ENCODE assay signal across 7 mouse cellular contexts in genomic region chr2:18698663-18699385, GRCm38 (mm10). TPM values are rescaled to one million over a fixed set of nuclear protein-coding genes. Genes with fewer than 3 reads are reported as not detected.
DNase-seq lines count a peak whose midpoint lies in the region; ATAC-seq and TF ChIP-seq lines count a peak whose summit lies in the region.

No protein-coding gene starts in this region.

- H3K9ac ChIP-seq in lung, embryonic 14.5 days: no peak overlapping the region
- H3K9ac ChIP-seq in forebrain, embryonic 14.5 days (ENCODE audit: low read length): no peak overlapping the region
- no peak overlapping the region for H3K9ac ChIP-seq in kidney, embryonic 16.5 days (replicated peaks; ENCODE audit: low read length)
- H3K9ac ChIP-seq in midbrain, embryonic 13.5 days (replicated peaks): no peak overlapping the region

- no peak for TF ChIP-seq CTCF in lung, embryonic 14.5 days (IDR thresholded peaks at IDR 0.05; ENCODE audit: low read depth)
- no peak for TF ChIP-seq CTCF in brain, embryonic 14.5 days (IDR thresholded peaks at IDR 0.05; ENCODE audit: borderline replicate concordance, extremely low read depth, insufficient read depth, insufficient read length)

- intact Hi-C loops in gastrocnemius, postnatal 14 days (cut with DNase I; ENCODE audit: low total_unique reads): no loop called here

- H3K9me3 ChIP-seq in lung, embryonic 14.5 days (ENCODE audit: low read depth, low read length): no peaks in the 10 kb centered on the region
- H3K9me3 ChIP-seq in forebrain, embryonic 14.5 days (replicated peaks; ENCODE audit: control insufficient read depth, low read length): no peaks in the 10 kb centered on the region
- H3K9me3 ChIP-seq in kidney, embryonic 16.5 days (ENCODE audit: low read length): no peaks in the 10 kb centered on the region
- H3K9me3 ChIP-seq in midbrain, embryonic 13.5 days: no peaks in the 10 kb centered on the region

- under 1% methylated on average over 56 of the region's 56 CpGs for WGBS in lung, embryonic 14.5 days
- under 1% methylated on average over 56 of the region's 56 CpGs for WGBS in forebrain, embryonic 14.5 days
- under 1% methylated on average over 56 of the region's 56 CpGs for WGBS in kidney, embryonic 16.5 days
- under 1% methylated on average over 56 of the region's 56 CpGs for WGBS in midbrain, embryonic 13.5 days

- no peak for TF ChIP-seq POLR2A in brain, embryonic 14.5 days (IDR thresholded peaks at IDR 0.05; ENCODE audit: borderline replicate concordance, extremely low read depth, insufficient read depth, insufficient read length, poor library complexity, severe bottlenecking)

- DNase-seq in lung, embryonic 14.5 days: peak; percentile 49
- DNase-seq in lung, postnatal 25 days (ENCODE audit: low spot score): no peak
- DNase-seq in brain, embryonic 14.5 days (ENCODE audit: low read depth): peak; percentile 67
- no peak for DNase-seq in forebrain, embryonic 14.5 days (ENCODE audit: low spot score)
- DNase-seq in gastrocnemius, postnatal 14 days: no peak

- H3K36me3 ChIP-seq in lung, embryonic 14.5 days (ENCODE audit: insufficient read depth): no peaks in the 10 kb centered on the region
- no peaks in the 10 kb centered on the region for H3K36me3 ChIP-seq in forebrain, embryonic 14.5 days (ENCODE audit: control insufficient read depth, insufficient read depth, low read length)
- no peaks in the 10 kb centered on the region for H3K36me3 ChIP-seq in kidney, embryonic 16.5 days (ENCODE audit: insufficient read depth, low read length)
- H3K36me3 ChIP-seq in midbrain, embryonic 13.5 days: no peaks in the 10 kb centered on the region

- peak overlapping the region; percentile 19 for H3K4me2 ChIP-seq in lung, embryonic 14.5 days
- H3K4me2 ChIP-seq in forebrain, embryonic 14.5 days (ENCODE audit: low read length): peak overlapping the region; percentile 16; the same call in 1 of the 2 replicates
- peak overlapping the region; percentile 21 for H3K4me2 ChIP-seq in kidney, embryonic 16.5 days (replicated peaks; ENCODE audit: low read depth, low read length)
- peak overlapping the region; percentile 17; the same call in 1 of the 2 replicates for H3K4me2 ChIP-seq in midbrain, embryonic 13.5 days (replicated peaks)

- H3K27me3 ChIP-seq in lung, embryonic 14.5 days (ENCODE audit: insufficient read depth, low read length): peaks cover 74% of the 10 kb centered on the region
- peaks cover 60% of the 10 kb centered on the region for H3K27me3 ChIP-seq in forebrain, embryonic 14.5 days (replicated peaks; ENCODE audit: control insufficient read depth, insufficient read depth, low read length)
- peaks cover 62% of the 10 kb centered on the region for H3K27me3 ChIP-seq in kidney, embryonic 16.5 days (ENCODE audit: insufficient read depth, low read length)
- peaks cover 79% of the 10 kb centered on the region for H3K27me3 ChIP-seq in midbrain, embryonic 13.5 days

- H3K4me1 ChIP-seq in lung, embryonic 14.5 days (ENCODE audit: insufficient read depth): no peaks in the 10 kb centered on the region
- H3K4me1 ChIP-seq in forebrain, embryonic 14.5 days (ENCODE audit: control insufficient read depth, insufficient read depth, low read length): peaks cover 6% of the 10 kb centered on the region
- peaks cover 10% of the 10 kb centered on the region; the same call in 1 of the 2 replicates for H3K4me1 ChIP-seq in kidney, embryonic 16.5 days (ENCODE audit: insufficient read depth, low read length)
- peaks cover 23% of the 10 kb centered on the region for H3K4me1 ChIP-seq in midbrain, embryonic 13.5 days (replicated peaks)

- peak; percentile 25; the same call in 1 of the 2 replicates for ATAC-seq in lung, embryonic 14.5 days (ENCODE audit: insufficient read depth)
- 0 out of 2 replicates have a peak, but pooled peaks have one; percentile 6 for ATAC-seq in forebrain, embryonic 14.5 days
- no peak for ATAC-seq in kidney, embryonic 16.5 days (ENCODE audit: low FRiP score, low TSS enrichment)
- peak; percentile 49 for ATAC-seq in midbrain, embryonic 13.5 days

- H3K27ac ChIP-seq in lung, embryonic 14.5 days (ENCODE audit: low read depth): no peak overlapping the region
- no peak overlapping the region for H3K27ac ChIP-seq in forebrain, embryonic 14.5 days (ENCODE audit: low read depth, low read length)
- no peak overlapping the region for H3K27ac ChIP-seq in kidney, embryonic 16.5 days (ENCODE audit: low read length)
- H3K27ac ChIP-seq in midbrain, embryonic 13.5 days: no peak overlapping the region

- H3K4me3 ChIP-seq in lung, embryonic 14.5 days (ENCODE audit: low read depth, low read length): peak overlapping the region; percentile 6; the same call in 1 of the 2 replicates
- peak overlapping the region; percentile 16; the same call in 1 of the 2 replicates for H3K4me3 ChIP-seq in forebrain, embryonic 14.5 days (ENCODE audit: low read depth, low read length)
- peak overlapping the region; percentile 18 for H3K4me3 ChIP-seq in kidney, embryonic 16.5 days (ENCODE audit: low read length)
- peak overlapping the region; percentile 19; the same call in 1 of the 2 replicates for H3K4me3 ChIP-seq in midbrain, embryonic 13.5 days (replicated peaks)

RNA-seq across cellular contexts. Expression of gene Spag6, which starts 5.0 kb away (rescaled TPM):
- 0.14 and 0.22 TPM in 2 replicates for polyA plus RNA-seq in lung, embryonic 14.5 days (2014; fragmentation: Nextera tagmentation; extraction: Ambion mirVana)
- polyA plus RNA-seq in brain, embryonic 14.5 days (2012; rRNA removed): 0.06 and 0.12 TPM in 2 replicates
- polyA plus RNA-seq in forebrain, embryonic 14.5 days (2014; fragmentation: Nextera tagmentation; extraction: Ambion mirVana): 0.09 and 0.18 TPM in 2 replicates
- polyA plus RNA-seq in kidney, embryonic 16.5 days (2015; fragmentation: Nextera tagmentation; extraction: Ambion mirVana): not detected in 2 replicates
- polyA plus RNA-seq in midbrain, embryonic 13.5 days (2015; fragmentation: Nextera tagmentation; extraction: Ambion mirVana): 0.24 and 0.28 TPM in 2 replicates
- total RNA-seq in gastrocnemius, postnatal 14 days (2021): under 1 TPM in 1 of 2 experiments, not detected in 1; 0.62 TPM

RNA-seq across cellular contexts. Expression of gene Bmi1, which starts 22.0 kb away (rescaled TPM):
- 33.4 and 33.8 TPM in 2 replicates for polyA plus RNA-seq in lung, embryonic 14.5 days (2014; fragmentation: Nextera tagmentation; extraction: Ambion mirVana)
- polyA plus RNA-seq in brain, embryonic 14.5 days (2012; rRNA removed): 75.4 and 93.2 TPM in 2 replicates
- 45.8 and 48.9 TPM in 2 replicates for polyA plus RNA-seq in forebrain, embryonic 14.5 days (2014; fragmentation: Nextera tagmentation; extraction: Ambion mirVana)
- 28.8 and 30.9 TPM in 2 replicates for polyA plus RNA-seq in kidney, embryonic 16.5 days (2015; fragmentation: Nextera tagmentation; extraction: Ambion mirVana)
- 33.9 and 34.2 TPM in 2 replicates for polyA plus RNA-seq in midbrain, embryonic 13.5 days (2015; fragmentation: Nextera tagmentation; extraction: Ambion mirVana)
- total RNA-seq in gastrocnemius, postnatal 14 days (2021): 10 to 100 TPM; 25.9 to 28.9 TPM

RNA-seq across cellular contexts. Expression of gene Commd3, which starts 26.6 kb away (rescaled TPM):
- polyA plus RNA-seq in lung, embryonic 14.5 days (2014; fragmentation: Nextera tagmentation; extraction: Ambion mirVana): 194 and 200 TPM in 2 replicates
- 114 and 143 TPM in 2 replicates for polyA plus RNA-seq in brain, embryonic 14.5 days (2012; rRNA removed)
- polyA plus RNA-seq in forebrain, embryonic 14.5 days (2014; fragmentation: Nextera tagmentation; extraction: Ambion mirVana): 291 TPM in 2 replicates
- polyA plus RNA-seq in kidney, embryonic 16.5 days (2015; fragmentation: Nextera tagmentation; extraction: Ambion mirVana): 204 and 209 TPM in 2 replicates
- polyA plus RNA-seq in midbrain, embryonic 13.5 days (2015; fragmentation: Nextera tagmentation; extraction: Ambion mirVana): 189 and 191 TPM in 2 replicates
- total RNA-seq in gastrocnemius, postnatal 14 days (2021): 100 to 1,000 TPM in 1 of 2 experiments, 10 to 100 TPM in 1; 96.1 to 104 TPM

Comparison
In these comparisons a context has a peak if more than half of its experiments do, and no peak if none do; other contexts are left out.
1. DNase-seq: peak in lung, embryonic 14.5 days (single experiment) and brain, embryonic 14.5 days (single experiment); none in lung, postnatal 25 days (single experiment), forebrain, embryonic 14.5 days (single experiment) and gastrocnemius, postnatal 14 days (single experiment).
2. Peak in every context shown above with its lines, with median percentiles within 50 percentile points of each other: H3K4me2 ChIP-seq and H3K4me3 ChIP-seq.